In the genomic region with DNA sequence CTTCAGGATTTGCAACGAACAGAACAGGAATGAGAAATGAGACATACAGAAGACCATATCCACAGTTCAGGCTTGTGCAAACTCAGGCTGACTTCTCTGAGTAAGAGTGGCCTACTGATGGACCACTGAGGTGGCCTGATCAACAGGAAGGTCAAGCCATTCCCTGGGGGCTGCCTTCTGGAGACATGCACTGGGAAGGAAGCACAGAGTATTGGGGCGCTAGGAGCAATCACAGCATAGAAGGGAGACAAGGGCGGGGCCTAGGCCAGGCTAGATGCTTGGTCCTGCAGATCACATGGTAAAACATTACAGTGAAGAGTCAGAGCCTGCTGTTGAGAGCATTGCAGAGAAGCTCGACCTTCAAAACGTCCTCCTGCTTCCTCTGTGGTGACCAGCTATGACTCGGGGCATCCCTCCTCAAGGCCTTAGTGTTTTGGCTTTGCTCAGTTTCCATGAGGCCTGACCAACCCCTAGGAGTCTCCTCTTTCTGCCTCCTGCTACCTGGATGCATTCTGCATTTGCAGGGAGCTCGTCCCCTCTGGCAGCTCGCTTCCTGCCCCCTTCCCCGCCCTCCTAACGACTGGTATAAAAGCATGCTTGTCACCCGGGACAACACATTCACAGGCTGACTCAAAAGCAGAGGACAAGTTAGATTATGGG, we compare ENCODE assay signal across 16 mouse cellular contexts.
DNase-seq lines count a peak whose midpoint lies in the region; ATAC-seq lines count a peak whose summit lies in the region.
"Had no signal": no experiment of that assay in that cellular context is flagged by ENCODE, and none has a peak within 500 bp of the region (broad histone marks: within the 10 kb centered on the region; RNA-seq: fewer than 3 reads in every experiment).

No protein-coding gene starts in this region.

- H3K9me3 ChIP-seq in hindbrain, embryonic 10.5 days, result no peaks in the 10 kb centered on the region
- no peaks in the 10 kb centered on the region for H3K9me3 ChIP-seq in hindbrain, embryonic 13.5 days
- H3K9me3 ChIP-seq in heart, embryonic 16.5 days (replicated peaks; ENCODE audit: control insufficient read depth, low read length), result no peaks in the 10 kb centered on the region
- H3K9me3 ChIP-seq: embryonic facial prominence, embryonic 13.5 days; forebrain, embryonic 13.5 days; midbrain, embryonic 13.5 days had no signal

- H3K4me1 ChIP-seq in hindbrain, embryonic 10.5 days (replicated peaks), result peaks cover 31% of the 10 kb centered on the region
- H3K4me1 ChIP-seq in hindbrain, embryonic 13.5 days (replicated peaks), result peaks cover 21% of the 10 kb centered on the region
- peaks cover 22% of the 10 kb centered on the region for H3K4me1 ChIP-seq in heart, embryonic 16.5 days (ENCODE audit: control insufficient read depth, insufficient read depth, low read length)

- H3K36me3 ChIP-seq in hindbrain, embryonic 10.5 days, result no peaks in the 10 kb centered on the region
- no peaks in the 10 kb centered on the region for H3K36me3 ChIP-seq in hindbrain, embryonic 13.5 days
- H3K36me3 ChIP-seq in heart, embryonic 16.5 days (ENCODE audit: control insufficient read depth, insufficient read depth), result no peaks in the 10 kb centered on the region
- H3K36me3 ChIP-seq: embryonic facial prominence, embryonic 13.5 days; midbrain, embryonic 13.5 days had no signal

- no peak for DNase-seq in hindbrain, embryonic 10.5 days (ENCODE audit: low spot score)
- peak; percentile 50 for DNase-seq in 416B (ENCODE audit: low read depth)
- peak; percentile 80 for DNase-seq in adrenal gland, adult 2 months
- DNase-seq in ovary, postnatal 36 days (ENCODE audit: low spot score), result no peak
- no peak for DNase-seq in right cerebral cortex, adult 2 months (ENCODE audit: low spot score in 2 of 2)
- DNase-seq: cerebellum, adult 9-11 months; gastrocnemius, postnatal 25 days; lung, adult 2 months; retina, postnatal 1 day had no signal

- no peaks in the 10 kb centered on the region for H3K27me3 ChIP-seq in hindbrain, embryonic 10.5 days (ENCODE audit: insufficient read depth, poor library complexity, severe bottlenecking)
- H3K27me3 ChIP-seq in hindbrain, embryonic 13.5 days, result no peaks in the 10 kb centered on the region
- H3K27me3 ChIP-seq in heart, embryonic 16.5 days (ENCODE audit: control insufficient read depth, insufficient read depth, low read length), result no peaks in the 10 kb centered on the region
- H3K27me3 ChIP-seq: CH12.LX; embryonic facial prominence, embryonic 13.5 days; forebrain, embryonic 13.5 days; midbrain, embryonic 13.5 days had no signal

- peak overlapping the region; percentile 13; the same call in 1 of the 2 replicates for H3K27ac ChIP-seq in hindbrain, embryonic 10.5 days
- H3K27ac ChIP-seq in hindbrain, embryonic 13.5 days, result no peak overlapping the region
- peak overlapping the region; percentile 26 for H3K27ac ChIP-seq in heart, embryonic 16.5 days (ENCODE audit: low read length)
- H3K27ac ChIP-seq: embryonic facial prominence, embryonic 13.5 days; forebrain, embryonic 13.5 days; midbrain, embryonic 13.5 days had no signal

- no peak for ATAC-seq in hindbrain, embryonic 13.5 days (ENCODE audit: low FRiP score)
- 0 out of 2 replicates have a peak, but pooled peaks have one; percentile 21 for ATAC-seq in heart, embryonic 16.5 days (replicated peaks; ENCODE audit: extremely low read depth, insufficient read depth, low FRiP score)
- ATAC-seq in monocyte, adult 5-6 weeks (replicated peaks; ENCODE audit: insufficient number of reproducible peaks, low FRiP score, low TSS enrichment, poor library complexity, severe bottlenecking), result no peak
- ATAC-seq: forebrain, embryonic 13.5 days; midbrain, embryonic 13.5 days had no signal

- H3K4me3 ChIP-seq in hindbrain, embryonic 10.5 days, result no peak overlapping the region
- H3K4me3 ChIP-seq in hindbrain, embryonic 13.5 days, result no peak overlapping the region
- H3K4me3 ChIP-seq in heart, embryonic 16.5 days (ENCODE audit: low read length), result no peak overlapping the region
- H3K4me3 ChIP-seq: embryonic facial prominence, embryonic 13.5 days; forebrain, embryonic 13.5 days; midbrain, embryonic 13.5 days had no signal

- WGBS in hindbrain, embryonic 10.5 days, result 61% methylated on average over 11 of the region's 11 CpGs
- WGBS in hindbrain, embryonic 13.5 days, result 66% methylated on average over 11 of the region's 11 CpGs
- WGBS in heart, embryonic 16.5 days, result 41% methylated on average over 11 of the region's 11 CpGs

- no peak overlapping the region for H3K9ac ChIP-seq in hindbrain, embryonic 13.5 days
- H3K9ac ChIP-seq in heart, embryonic 16.5 days (ENCODE audit: low read length), result no peak overlapping the region
- H3K9ac ChIP-seq: embryonic facial prominence, embryonic 13.5 days; forebrain, embryonic 13.5 days; midbrain, embryonic 13.5 days had no signal

- H3K4me2 ChIP-seq in hindbrain, embryonic 13.5 days, result no peak overlapping the region
- H3K4me2 ChIP-seq in heart, embryonic 16.5 days (ENCODE audit: low read depth, low read length), result no peak overlapping the region
- H3K4me2 ChIP-seq: embryonic facial prominence, embryonic 13.5 days; forebrain, embryonic 13.5 days; midbrain, embryonic 13.5 days had no signal

Comparison
In these comparisons a context has a peak if more than half of its experiments do, and no peak if none do; other contexts are left out.
1. DNase-seq: peak in 416B (single experiment) and adrenal gland, adult 2 months (single experiment); none in hindbrain, embryonic 10.5 days (single experiment), ovary, postnatal 36 days (single experiment) and right cerebral cortex, adult 2 months (0 of 2).